Mouse (Mus musculus) midbrain, postnatal 0 days (tissue): ENCODE measurements around the gene Tnni3. TPM values are rescaled to one million over a fixed set of nuclear protein-coding genes. Genes with fewer than 3 reads are reported as not detected.
A peak's percentile ranks its signal among the peaks of the same experiment; 100 is the strongest.

Experiments
- ATAC-seq: fragments of 200-750 bp; cut with Nextera tagmentation; 2 replicates; pipeline ENCODE4 v1.8.0; 2017; ENCODE audit warnings: moderate number of reproducible peaks, mild to moderate bottlenecking, moderate TSS enrichment, moderate library complexity; ENCODE audit not compliant: low FRiP score
- DNase-seq: peaks from one replicate; pipeline ENCODE4 v3.0.0-alpha.2; 2015; ENCODE audit warnings: low spot score
- H3K27ac ChIP-seq: fragments of 300-500 bp; sonication (generic); 2 replicates; pipeline ENCODE4 v1.5.1; 2014; ENCODE audit warnings: low read depth, mild to moderate bottlenecking, low read length, mixed read lengths
- H3K27me3 ChIP-seq: fragments of 300-500 bp; sonication (generic); 2 replicates; pipeline ENCODE4 v1.6.1; 2014; ENCODE audit warnings: low read length, control low read depth, mixed read lengths; ENCODE audit not compliant: insufficient read depth
- H3K36me3 ChIP-seq: fragments of 300-500 bp; sonication (generic); 2 replicates; pipeline ENCODE4 v1.6.1; 2014; ENCODE audit warnings: low read length, control low read depth, mixed read lengths; ENCODE audit not compliant: insufficient read depth
- H3K4me1 ChIP-seq: fragments of 300-500 bp; sonication (generic); 2 replicates; pipeline ENCODE4 v1.6.1; 2014; ENCODE audit warnings: mild to moderate bottlenecking, control low read depth, antibody characterized with exemption, low read length, mixed read lengths; ENCODE audit not compliant: insufficient read depth
- H3K4me2 ChIP-seq: fragments of 300-500 bp; sonication (generic); 2 replicates; pipeline ENCODE4 v1.6.1; 2014; ENCODE audit warnings: low read depth, mild to moderate bottlenecking, low read length, mixed read lengths; ENCODE audit not compliant: poor library complexity, severe bottlenecking
- H3K4me3 ChIP-seq: fragments of 300-500 bp; sonication (generic); 2 replicates; pipeline ENCODE4 v1.5.1; 2014; ENCODE audit warnings: low read depth, mild to moderate bottlenecking, low read length, moderate library complexity
- H3K9ac ChIP-seq: fragments of 300-500 bp; sonication (generic); replicated peaks from 2 replicates; pipeline ENCODE4 v1.6.1; 2014; ENCODE audit warnings: mild to moderate bottlenecking, low read length, moderate library complexity, mixed read lengths; ENCODE audit not compliant: poor library complexity, severe bottlenecking
- H3K9me3 ChIP-seq: fragments of 300-500 bp; sonication (generic); 2 replicates; pipeline ENCODE4 v1.6.1; 2016; ENCODE audit warnings: low read length, control low read depth
- CTCF ChIP-seq: IDR thresholded peaks from 2 replicates; pipeline ENCODE4 v1.5.1; 2016; ENCODE audit warnings: antibody characterized with exemption, mild to moderate bottlenecking
- WGBS: fragments of 180-500 bp; shearing (Covaris S2); extraction: QIAGEN DNeasy Blood & Tissue Kit; methylation state at CpG from one replicate; pipeline ENCODE4 v1.1.7; 2014; 5-methylcytosine and 5-hydroxymethylcytosine counted together
- polyA plus RNA-seq: library from polyadenylated mRNA; unstranded; fragments of >200 nt; fragmentation: Nextera tagmentation; extraction: Ambion mirVana; gene quantifications from 2 replicates; pipeline ENCODE4 v1.2.1, GENCODE M21; 2015
- total RNA-seq: library from RNA; depleted of rRNA; stranded (reverse); fragments of >200 nt; gene quantifications from 2 replicates; pipeline ENCODE4 v1.2.3, GENCODE M21; 2014

The Tnni3 gene
- total and polyA plus RNA-seq, 2 experiments from 2014 or later, result 1.7 to 4.1 TPM

DNA sequence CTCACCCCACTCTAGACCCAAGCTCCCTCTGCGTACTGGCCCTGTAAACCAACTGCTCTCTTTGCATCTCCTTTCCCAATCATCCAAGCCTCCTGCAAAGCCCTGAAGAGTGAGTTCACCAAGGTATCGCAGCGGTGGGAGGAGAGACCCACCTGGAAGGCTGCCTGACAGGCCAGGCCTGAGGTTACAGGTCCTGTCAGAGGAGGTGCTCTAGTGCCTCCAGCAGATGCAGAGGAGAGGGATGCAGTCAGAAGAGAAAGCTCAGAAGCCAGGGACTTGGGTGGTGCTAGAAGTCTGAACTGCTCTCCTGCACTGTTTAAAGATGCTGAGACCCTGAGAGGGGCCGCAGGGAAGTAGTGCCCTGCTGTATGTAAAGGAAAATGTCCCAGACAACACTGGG is 25.0 kb downstream of the Tnni3 start:
- WGBS, result 85% methylated on average over 4 of the region's 4 CpGs
- H3K36me3 ChIP-seq, result peaks cover 27% of the 10 kb centered on the region
- H3K4me2 ChIP-seq, result peak overlapping the region; percentile 78; the same call in 1 of the 2 replicates
- no peak overlapping the region for H3K4me3 ChIP-seq
- H3K27ac ChIP-seq, result 0 out of 2 replicates have a peak overlapping the region, but pooled peaks have one; percentile 18
- H3K9ac ChIP-seq, result peak overlapping the region; percentile 50; the same call in 1 of the 2 replicates
- H3K27me3 ChIP-seq, result no peaks in the 10 kb centered on the region
- TF ChIP-seq CTCF, result no peak
- ATAC-seq (no peak), DNase-seq (no peak)
- no peaks in the 10 kb centered on the region for H3K9me3 ChIP-seq
- peaks cover 20% of the 10 kb centered on the region; the same call in 1 of the 2 replicates for H3K4me1 ChIP-seq

DNA sequence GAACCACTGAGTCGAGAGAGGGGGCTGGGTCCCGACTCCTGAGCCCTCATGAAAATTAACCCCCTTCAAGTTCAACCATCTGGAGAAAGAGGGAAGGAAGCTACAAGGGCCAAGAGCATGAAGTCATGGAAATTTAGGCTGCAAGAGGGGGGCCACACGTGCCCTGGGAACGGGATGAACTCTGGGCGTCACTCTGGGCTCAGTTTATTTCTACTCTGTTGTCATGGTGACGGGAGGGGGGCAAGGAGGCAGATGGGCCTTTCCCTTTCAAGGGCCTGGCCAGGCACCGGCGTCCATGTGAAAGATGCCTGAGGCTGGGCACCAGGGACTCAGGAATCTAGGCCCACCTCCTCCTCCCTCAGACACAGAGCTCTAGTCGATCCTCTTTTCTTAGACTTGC is 25.8 kb downstream of the Tnni3 start:
- Histone ChIP-seq H3K4me1 (peaks cover 20% of the 10 kb centered on the region; the same call in 1 of the 2 replicates), H3K4me3 (no peak overlapping the region), H3K36me3 (peaks cover 27% of the 10 kb centered on the region), H3K9ac (no peak overlapping the region), H3K4me2 (peak overlapping the region; percentile 23; the same call in 1 of the 2 replicates), H3K27ac (no peak overlapping the region), H3K27me3 (no peaks in the 10 kb centered on the region), H3K9me3 (no peaks in the 10 kb centered on the region)
- DNase-seq, result peak; percentile 76
- 10% methylated on average over 9 of the region's 9 CpGs for WGBS
- TF ChIP-seq CTCF, result no peak
- ATAC-seq, result no peak

DNA sequence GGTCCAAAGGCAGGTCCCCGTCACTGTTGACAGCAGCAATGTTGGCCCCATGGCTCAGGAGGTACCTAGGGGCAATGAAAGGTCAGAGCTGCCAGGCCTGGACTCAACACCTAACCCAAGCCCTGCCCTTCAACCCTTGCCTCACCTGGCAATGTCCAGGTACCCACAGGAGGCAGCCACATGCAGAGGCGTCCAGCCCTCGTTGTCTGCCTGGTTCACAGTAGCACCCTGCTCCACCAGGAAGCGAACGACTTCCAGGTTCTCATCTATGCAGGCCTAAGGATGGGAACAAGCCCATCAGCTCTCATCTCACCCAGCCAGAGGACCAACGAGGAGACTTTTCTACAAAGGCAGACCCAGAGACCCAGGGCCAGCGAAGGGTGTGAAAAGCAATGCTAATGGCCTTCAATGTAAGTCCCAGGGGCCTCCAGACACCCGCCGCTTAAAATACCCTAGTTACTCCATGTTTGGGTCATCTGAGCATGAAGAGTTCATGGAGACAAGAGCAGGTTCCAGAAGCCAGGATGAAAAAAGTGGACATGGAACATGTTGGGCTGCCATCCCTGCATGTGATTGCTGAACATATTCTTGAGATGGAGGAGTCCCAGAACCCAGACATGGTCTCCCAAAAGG is 26.6 kb downstream of the Tnni3 start:
- Histone ChIP-seq H3K4me1 (peaks cover 20% of the 10 kb centered on the region; the same call in 1 of the 2 replicates), H3K9ac (no peak overlapping the region), H3K9me3 (no peaks in the 10 kb centered on the region), H3K4me3 (no peak overlapping the region), H3K27ac (no peak overlapping the region), H3K36me3 (peaks cover 27% of the 10 kb centered on the region), H3K4me2 (no peak overlapping the region), H3K27me3 (no peaks in the 10 kb centered on the region)
- TF ChIP-seq CTCF, result no peak
- ATAC-seq, result no peak
- WGBS, result 89% methylated on average over 9 of the region's 9 CpGs
- DNase-seq, result no peak

GRCm38 (mm10) chr7:4496468-4496867 is 27.6 kb downstream of the Tnni3 start:
- Histone ChIP-seq H3K27me3 (no peaks in the 10 kb centered on the region), H3K9ac (no peak overlapping the region), H3K4me1 (peaks cover 20% of the 10 kb centered on the region; the same call in 1 of the 2 replicates), H3K36me3 (peaks cover 31% of the 10 kb centered on the region), H3K9me3 (no peaks in the 10 kb centered on the region), H3K27ac (no peak overlapping the region), H3K4me2 (no peak overlapping the region), H3K4me3 (no peak overlapping the region)
- TF ChIP-seq CTCF, result no peak
- DNase-seq, result no peak
- WGBS, result 96% methylated on average over 3 of the region's 3 CpGs
- ATAC-seq, result no peak

DNA sequence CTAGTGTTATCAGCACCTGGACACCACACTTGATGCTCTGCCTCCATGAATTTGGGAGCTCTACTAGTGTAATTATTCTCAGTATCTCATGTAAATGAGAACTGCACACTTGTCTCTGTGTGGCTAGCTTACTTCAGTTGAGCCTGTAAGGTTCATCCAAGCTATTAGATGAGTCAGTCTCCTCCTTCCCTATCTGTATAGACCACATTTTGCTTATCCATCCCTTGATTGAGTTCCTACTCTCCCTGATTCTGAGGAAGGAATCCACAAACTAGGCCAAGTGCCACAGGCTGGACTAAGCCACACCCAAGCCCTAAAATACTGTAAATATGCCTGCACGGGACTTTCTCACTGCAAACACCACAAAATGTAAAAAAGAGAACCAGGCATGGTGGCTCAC is 30.0 kb downstream of the Tnni3 start:
- Histone ChIP-seq H3K4me2 (no peak overlapping the region), H3K9ac (no peak overlapping the region), H3K27me3 (no peaks in the 10 kb centered on the region), H3K9me3 (no peaks in the 10 kb centered on the region), H3K36me3 (peaks cover 39% of the 10 kb centered on the region), H3K4me3 (no peak overlapping the region), H3K4me1 (peaks cover 8% of the 10 kb centered on the region; the same call in 1 of the 2 replicates), H3K27ac (no peak overlapping the region)
- DNase-seq, result no peak
- WGBS, result 84% methylated on average over 1 of the region's 1 CpGs
- no peak for TF ChIP-seq CTCF
- ATAC-seq, result no peak
